8 mouse cellular contexts compared by ENCODE assay signal in the genomic region with DNA sequence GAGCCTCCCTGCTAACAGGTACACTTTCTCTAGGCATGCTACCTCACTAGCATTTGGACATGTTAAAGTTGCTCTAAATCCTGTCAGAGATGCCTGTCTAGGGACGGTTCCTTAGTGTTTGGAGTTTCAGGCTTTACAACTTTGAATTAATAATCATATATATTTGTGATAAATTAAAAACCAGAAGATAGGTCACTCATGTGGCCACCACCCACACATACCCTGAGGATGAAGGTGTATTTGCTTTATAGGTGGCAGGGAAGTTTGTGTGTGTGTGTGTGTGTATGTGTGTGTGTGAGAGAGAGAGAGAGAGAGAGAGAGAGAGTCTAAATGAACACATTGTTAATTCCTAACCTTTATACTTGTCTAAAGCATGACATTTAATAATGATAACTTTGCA.
DNase-seq lines count a peak whose midpoint lies in the region; ATAC-seq lines count a peak whose summit lies in the region.

No protein-coding gene starts in this region.

- peak overlapping the region; percentile 87 for H3K4me2 ChIP-seq in lung, embryonic 15.5 days
- peak overlapping the region; percentile 72 for H3K4me2 ChIP-seq in neural tube, embryonic 14.5 days (ENCODE audit: low read depth, low read length)

- no peaks in the 10 kb centered on the region for H3K9me3 ChIP-seq in lung, embryonic 15.5 days
- no peaks in the 10 kb centered on the region for H3K9me3 ChIP-seq in forebrain, embryonic 10.5 days
- no peaks in the 10 kb centered on the region for H3K9me3 ChIP-seq in limb, embryonic 10.5 days (replicated peaks)
- no peaks in the 10 kb centered on the region for H3K9me3 ChIP-seq in neural tube, embryonic 14.5 days (ENCODE audit: control insufficient read depth, low read length)

- peak overlapping the region; percentile 64 for H3K4me3 ChIP-seq in lung, embryonic 15.5 days
- peak overlapping the region; percentile 96 for H3K4me3 ChIP-seq in forebrain, embryonic 10.5 days
- peak overlapping the region; percentile 98 for H3K4me3 ChIP-seq in limb, embryonic 10.5 days
- H3K4me3 ChIP-seq in neural tube, embryonic 14.5 days (ENCODE audit: low read depth, low read length), result peak overlapping the region; percentile 96

- H3K36me3 ChIP-seq in lung, embryonic 15.5 days, result no peaks in the 10 kb centered on the region
- no peaks in the 10 kb centered on the region for H3K36me3 ChIP-seq in forebrain, embryonic 10.5 days (replicated peaks)
- H3K36me3 ChIP-seq in limb, embryonic 10.5 days, result no peaks in the 10 kb centered on the region
- no peaks in the 10 kb centered on the region for H3K36me3 ChIP-seq in neural tube, embryonic 14.5 days (ENCODE audit: control insufficient read depth, insufficient read depth, low read length)

- no peak overlapping the region for H3K27ac ChIP-seq in lung, embryonic 15.5 days
- H3K27ac ChIP-seq in forebrain, embryonic 10.5 days, result no peak overlapping the region
- peak overlapping the region; percentile 97 for H3K27ac ChIP-seq in limb, embryonic 10.5 days
- no peak overlapping the region for H3K27ac ChIP-seq in neural tube, embryonic 14.5 days (ENCODE audit: low read depth, low read length)

- H3K4me1 ChIP-seq in lung, embryonic 15.5 days, result peaks cover 24% of the 10 kb centered on the region
- H3K4me1 ChIP-seq in forebrain, embryonic 10.5 days, result peaks cover 44% of the 10 kb centered on the region
- H3K4me1 ChIP-seq in limb, embryonic 10.5 days, result peaks cover 27% of the 10 kb centered on the region
- H3K4me1 ChIP-seq in neural tube, embryonic 14.5 days (ENCODE audit: control insufficient read depth, insufficient read depth, low read length), result peaks cover 17% of the 10 kb centered on the region; the same call in 1 of the 2 replicates

- WGBS in lung, embryonic 15.5 days, result 20% methylated on average over 1 of the region's 1 CpGs
- WGBS in forebrain, embryonic 10.5 days, result 68% methylated on average over 1 of the region's 1 CpGs
- WGBS in limb, embryonic 10.5 days, result 29% methylated on average over 1 of the region's 1 CpGs
- 39% methylated on average over 1 of the region's 1 CpGs for WGBS in neural tube, embryonic 14.5 days

- H3K27me3 ChIP-seq in lung, embryonic 15.5 days, result no peaks in the 10 kb centered on the region
- H3K27me3 ChIP-seq in forebrain, embryonic 10.5 days (ENCODE audit: poor library complexity, severe bottlenecking), result 0 out of 2 replicates have a peak, but pooled peaks cover 4% of the 10 kb centered on the region
- H3K27me3 ChIP-seq in limb, embryonic 10.5 days (ENCODE audit: low read depth, poor library complexity, severe bottlenecking), result no peaks in the 10 kb centered on the region
- peaks cover 3% of the 10 kb centered on the region; the same call in 1 of the 2 replicates for H3K27me3 ChIP-seq in neural tube, embryonic 14.5 days (ENCODE audit: control insufficient read depth, insufficient read depth, low read length)

- H3K9ac ChIP-seq in lung, embryonic 15.5 days, result peak overlapping the region; percentile 78
- peak overlapping the region; percentile 94 for H3K9ac ChIP-seq in neural tube, embryonic 14.5 days (replicated peaks; ENCODE audit: low read depth, low read length)

- no peak for ATAC-seq in lung, embryonic 15.5 days (ENCODE audit: borderline replicate concordance, extremely low read depth, low FRiP score, low TSS enrichment)
- ATAC-seq in neural tube, embryonic 14.5 days (ENCODE audit: low read depth), result no peak
- no peak for ATAC-seq in granulocyte monocyte progenitor cell, adult 5-6 weeks (replicated peaks; ENCODE audit: poor library complexity, severe bottlenecking)

- no peak for DNase-seq in lung, postnatal 14 days
- no peak for DNase-seq in forebrain, embryonic 10.5 days (ENCODE audit: extremely low spot score, low spot score)
- DNase-seq in limb, embryonic 10.5 days (ENCODE audit: low spot score), result no peak
- DNase-seq in thymus, adult 18-20 months, result no peak
- no peak for DNase-seq in kidney, postnatal 10 days
